ENCODE assay signal across 18 mouse cellular contexts in genomic region chrX:10518510-10518909, GRCm38 (mm10). TPM values are rescaled to one million over a fixed set of nuclear protein-coding genes. Genes with fewer than 3 reads are reported as not detected.
DNase-seq lines count a peak whose midpoint lies in the region; ATAC-seq lines count a peak whose summit lies in the region.
"Had no signal": no experiment of that assay in that cellular context is flagged by ENCODE, and none has a peak within 500 bp of the region (broad histone marks: within the 10 kb centered on the region; RNA-seq: fewer than 3 reads in every experiment).

No protein-coding gene starts in this region.

- H3K36me3 ChIP-seq in heart, embryonic 12.5 days = no peaks in the 10 kb centered on the region
- H3K36me3 ChIP-seq in kidney, embryonic 14.5 days (ENCODE audit: control insufficient read depth, insufficient read depth, low read length) = no peaks in the 10 kb centered on the region
- no peaks in the 10 kb centered on the region for H3K36me3 ChIP-seq in embryonic facial prominence, embryonic 10.5 days (replicated peaks)
- no peaks in the 10 kb centered on the region for H3K36me3 ChIP-seq in forebrain, embryonic 16.5 days (ENCODE audit: control insufficient read depth, insufficient read depth)
- H3K36me3 ChIP-seq: hindbrain, embryonic 13.5 days; limb, embryonic 10.5 days had no signal

- no peak for DNase-seq in heart, postnatal 4 days
- DNase-seq in kidney, postnatal 10 days = no peak
- DNase-seq in embryonic facial prominence, embryonic 10.5 days (ENCODE audit: low spot score) = peak; percentile 21
- DNase-seq in yolk sac, embryonic 10.5 days (ENCODE audit: low spot score) = no peak
- DNase-seq: cerebellum, adult 11 months; kidney, postnatal 25 days; layer of hippocampus, postnatal 36 days; lung, postnatal 10 days; right cerebral cortex, postnatal 4 days; thymus, adult 2 months had no signal

- H3K27ac ChIP-seq in heart, embryonic 12.5 days (ENCODE audit: poor library complexity, severe bottlenecking) = peak overlapping the region; percentile 51; the same call in 1 of the 2 replicates
- no peak overlapping the region for H3K27ac ChIP-seq in kidney, embryonic 14.5 days (ENCODE audit: low read depth, low read length)
- H3K27ac ChIP-seq in embryonic facial prominence, embryonic 10.5 days (replicated peaks) = no peak overlapping the region
- peak overlapping the region; percentile 18; the same call in 1 of the 2 replicates for H3K27ac ChIP-seq in forebrain, embryonic 16.5 days (ENCODE audit: low read length)
- H3K27ac ChIP-seq: limb, embryonic 10.5 days; liver, embryonic 14.5 days had no signal

- no peak overlapping the region for H3K9ac ChIP-seq in heart, embryonic 12.5 days
- H3K9ac ChIP-seq in kidney, embryonic 14.5 days (ENCODE audit: low read depth, low read length) = no peak overlapping the region
- no peak overlapping the region for H3K9ac ChIP-seq in forebrain, embryonic 16.5 days (replicated peaks; ENCODE audit: low read depth, low read length)
- H3K9ac ChIP-seq: hindbrain, embryonic 13.5 days; liver, embryonic 14.5 days had no signal

- whole genome bisulfite sequencing in heart, embryonic 12.5 days = 34% methylated on average over 5 of the region's 5 CpGs
- WGBS in kidney, embryonic 14.5 days = 51% methylated on average over 5 of the region's 5 CpGs
- 46% methylated on average over 5 of the region's 5 CpGs for WGBS in embryonic facial prominence, embryonic 10.5 days
- 40% methylated on average over 5 of the region's 5 CpGs for WGBS in forebrain, embryonic 16.5 days

- no peaks in the 10 kb centered on the region for H3K27me3 ChIP-seq in heart, embryonic 12.5 days (replicated peaks)
- H3K27me3 ChIP-seq in kidney, embryonic 14.5 days (ENCODE audit: control insufficient read depth, insufficient read depth, low read length) = no peaks in the 10 kb centered on the region
- no peaks in the 10 kb centered on the region for H3K27me3 ChIP-seq in embryonic facial prominence, embryonic 10.5 days (replicated peaks; ENCODE audit: low read depth, poor library complexity, severe bottlenecking)
- H3K27me3 ChIP-seq in forebrain, embryonic 16.5 days (replicated peaks; ENCODE audit: control insufficient read depth, insufficient read depth, low read length) = no peaks in the 10 kb centered on the region
- H3K27me3 ChIP-seq: hindbrain, embryonic 13.5 days had no signal

- no peaks in the 10 kb centered on the region for H3K9me3 ChIP-seq in heart, embryonic 12.5 days (replicated peaks)
- H3K9me3 ChIP-seq in kidney, embryonic 14.5 days (ENCODE audit: control insufficient read depth, low read length) = no peaks in the 10 kb centered on the region
- no peaks in the 10 kb centered on the region for H3K9me3 ChIP-seq in embryonic facial prominence, embryonic 10.5 days
- no peaks in the 10 kb centered on the region for H3K9me3 ChIP-seq in forebrain, embryonic 16.5 days (ENCODE audit: control insufficient read depth, low read length)
- H3K9me3 ChIP-seq: hindbrain, embryonic 13.5 days; limb, embryonic 10.5 days had no signal

- no peak overlapping the region for H3K4me3 ChIP-seq in heart, embryonic 12.5 days
- no peak overlapping the region for H3K4me3 ChIP-seq in kidney, embryonic 14.5 days (ENCODE audit: low read length)
- H3K4me3 ChIP-seq in embryonic facial prominence, embryonic 10.5 days = no peak overlapping the region
- H3K4me3 ChIP-seq in forebrain, embryonic 16.5 days (replicated peaks; ENCODE audit: low read length) = no peak overlapping the region
- H3K4me3 ChIP-seq: erythroblast, embryonic 14.5 days; hindbrain, embryonic 13.5 days; limb, embryonic 10.5 days had no signal

- ATAC-seq in heart, embryonic 12.5 days (ENCODE audit: insufficient number of reproducible peaks, low FRiP score) = no peak
- peak; percentile 40; the same call in 1 of the 2 replicates for ATAC-seq in kidney, embryonic 14.5 days (ENCODE audit: low FRiP score, low TSS enrichment)
- ATAC-seq in forebrain, embryonic 16.5 days = no peak

- peaks cover 8% of the 10 kb centered on the region for H3K4me1 ChIP-seq in heart, embryonic 12.5 days (replicated peaks)
- H3K4me1 ChIP-seq in kidney, embryonic 14.5 days (ENCODE audit: control insufficient read depth, insufficient read depth, low read length) = 0 out of 2 replicates have a peak, but pooled peaks cover 4% of the 10 kb centered on the region
- 0 out of 2 replicates have a peak, but pooled peaks cover 9% of the 10 kb centered on the region for H3K4me1 ChIP-seq in embryonic facial prominence, embryonic 10.5 days
- H3K4me1 ChIP-seq in forebrain, embryonic 16.5 days (replicated peaks; ENCODE audit: control insufficient read depth, insufficient read depth, low read length) = peaks cover 2% of the 10 kb centered on the region; the same call in 1 of the 2 replicates
- H3K4me1 ChIP-seq: limb, embryonic 10.5 days had no signal

- H3K4me2 ChIP-seq in heart, embryonic 12.5 days = no peak overlapping the region
- H3K4me2 ChIP-seq in kidney, embryonic 14.5 days (replicated peaks; ENCODE audit: low read depth, low read length) = no peak overlapping the region
- no peak overlapping the region for H3K4me2 ChIP-seq in forebrain, embryonic 16.5 days (ENCODE audit: low read length)
- H3K4me2 ChIP-seq: hindbrain, embryonic 13.5 days had no signal

RNA-seq across cellular contexts. Expression of gene Tspan7, which starts 33.6 kb away (rescaled TPM):
- 81.3 and 83.3 TPM in 2 replicates for polyA plus RNA-seq in heart, embryonic 12.5 days (2016; fragmentation: Nextera tagmentation; extraction: Ambion mirVana)
- total RNA-seq in heart, postnatal 4 days (2021) = 100 to 1,000 TPM; 104 to 105 TPM
- polyA plus RNA-seq in kidney, embryonic 14.5 days (2014; fragmentation: Nextera tagmentation; extraction: Ambion mirVana) = 85.0 and 101 TPM in 2 replicates
- 84.4 and 87.8 TPM in 2 replicates for polyA plus RNA-seq in embryonic facial prominence, embryonic 10.5 days (2016; fragmentation: Nextera tagmentation; extraction: Ambion mirVana)
- polyA plus RNA-seq in forebrain, embryonic 16.5 days (2015; fragmentation: Nextera tagmentation; extraction: Ambion mirVana) = 310 and 336 TPM in 2 replicates
- total RNA-seq: megakaryocyte-erythroid progenitor cell, adult 5-6 weeks had no signal

Comparison
In these comparisons a context has a peak if more than half of its experiments do, and no peak if none do; other contexts are left out.
1. H3K27ac ChIP-seq: peak in heart, embryonic 12.5 days (single experiment) and forebrain, embryonic 16.5 days (single experiment); none in kidney, embryonic 14.5 days (single experiment) and embryonic facial prominence, embryonic 10.5 days (single experiment).